Mouse (Mus musculus): ENCODE measurements around the gene Sema5b. TPM values are rescaled to one million over a fixed set of nuclear protein-coding genes. Genes with fewer than 3 reads are reported as not detected.

Sema5b gene
- polyA plus RNA-seq, 1 experiment from 2014 or later = 0.92 TPM

DNA sequence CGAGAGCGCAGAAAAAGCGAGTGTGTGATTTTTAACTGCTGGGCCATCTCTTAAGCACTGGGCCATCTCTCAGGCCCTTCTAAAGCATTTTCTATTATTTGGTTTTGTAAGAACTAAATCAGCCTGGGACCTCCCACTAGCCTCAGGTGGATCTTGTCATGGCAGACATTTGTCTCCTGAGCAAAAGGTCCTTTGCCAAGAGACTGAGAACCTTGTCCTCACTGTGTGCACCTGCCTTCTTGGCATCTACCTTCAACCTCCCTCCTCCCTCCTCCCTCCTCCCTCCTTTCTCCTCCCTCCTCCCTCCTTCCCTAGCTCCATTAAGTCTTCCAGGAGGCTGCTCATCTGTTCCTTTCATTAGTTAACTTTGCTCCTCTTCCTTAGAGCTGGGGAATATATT is 32.6 kb downstream of the Sema5b start:
- TF ChIP-seq CTCF (IDR thresholded peaks at IDR 0.05) = no peak
- no peak for TF ChIP-seq EP300 (IDR thresholded peaks at IDR 0.05)
- no peaks in the 10 kb centered on the region for H3K36me3 ChIP-seq (ENCODE audit: insufficient read depth, low read length)
- 90% methylated on average over 3 of the region's 3 CpGs for WGBS
- H3K27ac ChIP-seq (ENCODE audit: low read length) = no peak overlapping the region
- no peak overlapping the region for H3K4me3 ChIP-seq (ENCODE audit: low read depth, low read length)
- H3K4me1 ChIP-seq (ENCODE audit: insufficient read depth, low read depth, low read length) = no peaks in the 10 kb centered on the region
- H3K4me2 ChIP-seq (replicated peaks; ENCODE audit: low read depth, low read length) = no peak overlapping the region
- no peaks in the 10 kb centered on the region for H3K9me3 ChIP-seq (ENCODE audit: low read length)
- no peak for ATAC-seq
- no peak for DNase-seq (ENCODE audit: low spot score)
- no peak overlapping the region for H3K9ac ChIP-seq (replicated peaks; ENCODE audit: low read depth)
- no peaks in the 10 kb centered on the region for H3K27me3 ChIP-seq (replicated peaks; ENCODE audit: insufficient read depth, low read length)

DNA sequence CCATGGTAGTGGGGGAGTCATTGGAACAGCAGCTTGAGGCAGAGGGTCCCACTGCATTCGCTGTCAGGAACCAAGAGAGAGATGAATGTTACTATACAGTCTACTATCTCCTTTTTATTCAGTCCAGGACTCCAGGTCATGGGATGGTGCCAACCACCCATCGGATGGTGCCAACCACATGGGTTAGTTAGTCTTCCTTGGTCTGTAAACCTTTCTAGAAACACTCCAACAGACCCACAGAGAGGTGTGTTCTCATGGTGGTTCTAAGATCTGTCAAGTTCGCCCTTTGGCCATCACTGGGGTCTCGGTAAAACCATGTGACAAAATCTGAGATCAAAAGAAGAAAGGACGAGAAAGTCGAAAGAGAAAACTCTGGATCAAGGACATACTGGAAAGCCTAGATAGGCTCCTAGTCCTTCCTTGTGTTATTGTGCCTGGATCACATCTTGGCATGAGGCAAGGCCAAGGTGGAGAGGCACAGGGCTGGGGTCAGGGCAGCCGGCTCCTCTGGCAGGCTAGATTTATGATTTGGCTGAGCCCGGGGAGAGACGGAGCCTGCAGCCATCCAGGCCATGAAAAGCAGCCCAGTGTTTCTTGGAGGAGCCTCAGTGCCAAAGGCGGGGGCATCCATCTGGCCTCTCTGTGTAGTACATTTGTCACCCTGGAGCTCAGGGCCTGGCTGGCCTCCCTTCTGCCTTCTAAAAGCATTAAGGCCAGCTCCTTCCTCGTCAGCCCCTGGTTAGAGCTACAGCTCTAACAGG is 36.4 kb downstream of the Sema5b start:
- ATAC-seq (no peak), DNase-seq (ENCODE audit: low spot score) (no peak)
- Histone ChIP-seq H3K36me3 (ENCODE audit: insufficient read depth, low read length) (no peaks in the 10 kb centered on the region), H3K9me3 (ENCODE audit: low read length) (no peaks in the 10 kb centered on the region), H3K4me2 (replicated peaks; ENCODE audit: low read depth, low read length) (no peak overlapping the region), H3K27me3 (replicated peaks; ENCODE audit: insufficient read depth, low read length) (no peaks in the 10 kb centered on the region), H3K27ac (ENCODE audit: low read length) (no peak overlapping the region), H3K4me1 (ENCODE audit: insufficient read depth, low read depth, low read length) (no peaks in the 10 kb centered on the region), H3K9ac (replicated peaks; ENCODE audit: low read depth) (no peak overlapping the region), H3K4me3 (ENCODE audit: low read depth, low read length) (no peak overlapping the region)
- TF ChIP-seq CTCF (IDR thresholded peaks at IDR 0.05) = no peak
- WGBS = 82% methylated on average over 11 of the region's 11 CpGs

DNA sequence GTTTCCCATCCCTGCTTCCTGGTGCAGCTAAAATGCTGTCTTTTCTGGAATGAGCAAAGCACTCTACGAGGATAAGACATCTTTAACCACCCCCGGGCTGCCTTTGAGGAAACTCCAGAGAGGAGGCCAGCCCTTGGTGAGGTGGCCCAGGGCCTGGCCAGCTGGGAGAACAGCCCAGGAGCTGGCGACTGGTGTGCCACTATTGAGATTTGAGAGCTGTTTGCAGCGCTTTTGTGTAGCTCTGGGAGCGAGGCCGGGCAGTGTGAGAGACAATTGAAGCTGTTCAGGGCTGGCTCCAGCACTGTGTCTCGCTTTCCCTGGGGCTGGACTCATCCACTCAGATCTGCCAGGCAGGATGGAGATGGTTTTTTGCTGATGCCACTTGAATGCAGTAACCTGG is 40.4 kb downstream of the Sema5b start:
- no peaks in the 10 kb centered on the region for H3K4me1 ChIP-seq (ENCODE audit: insufficient read depth, low read depth, low read length)
- no peaks in the 10 kb centered on the region for H3K36me3 ChIP-seq (ENCODE audit: insufficient read depth, low read length)
- DNase-seq (ENCODE audit: low spot score) (no peak), ATAC-seq (no peak)
- no peak overlapping the region for H3K9ac ChIP-seq (replicated peaks; ENCODE audit: low read depth)
- WGBS = 66% methylated on average over 7 of the region's 7 CpGs
- H3K9me3 ChIP-seq (ENCODE audit: low read length) = no peaks in the 10 kb centered on the region
- no peak overlapping the region for H3K4me2 ChIP-seq (replicated peaks; ENCODE audit: low read depth, low read length)
- no peaks in the 10 kb centered on the region for H3K27me3 ChIP-seq (replicated peaks; ENCODE audit: insufficient read depth, low read length)
- H3K27ac ChIP-seq (ENCODE audit: low read length) = no peak overlapping the region
- H3K4me3 ChIP-seq (ENCODE audit: low read depth, low read length) = no peak overlapping the region
- TF ChIP-seq EP300 (IDR thresholded peaks at IDR 0.05) (no peak), CTCF (IDR thresholded peaks at IDR 0.05) (no peak)

DNA sequence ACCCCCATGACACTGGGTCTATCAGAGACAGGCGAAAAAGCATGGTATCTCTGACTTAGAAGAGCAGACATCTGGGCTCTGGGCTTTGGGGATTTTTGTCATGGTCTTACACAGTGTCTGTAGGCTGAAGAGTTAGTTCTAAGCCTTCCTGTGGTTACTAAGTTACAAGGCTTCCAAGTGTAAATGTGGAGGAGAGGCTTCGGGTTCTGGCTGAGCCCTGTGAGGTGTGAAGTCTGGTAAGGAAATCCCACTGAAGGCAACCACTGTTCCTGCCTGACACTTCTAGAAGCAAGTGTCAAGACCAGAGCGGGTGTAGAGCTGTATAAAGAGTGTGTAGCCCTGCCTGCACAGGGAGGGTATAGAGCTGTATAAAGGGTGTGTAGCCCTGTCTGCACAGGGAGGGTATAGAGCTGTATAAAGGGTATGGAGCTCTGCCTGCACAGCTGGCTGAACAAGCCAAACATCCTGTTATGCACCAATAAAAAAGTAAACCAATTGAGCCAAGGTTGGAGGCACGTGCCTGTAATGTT is 42.7 kb downstream of the Sema5b start:
- H3K36me3 ChIP-seq (ENCODE audit: insufficient read depth, low read length) = no peaks in the 10 kb centered on the region
- DNase-seq (ENCODE audit: low spot score) = no peak
- H3K4me2 ChIP-seq (replicated peaks; ENCODE audit: low read depth, low read length) = no peak overlapping the region
- ATAC-seq = no peak
- no peak overlapping the region for H3K9ac ChIP-seq (replicated peaks; ENCODE audit: low read depth)
- no peaks in the 10 kb centered on the region for H3K9me3 ChIP-seq (ENCODE audit: low read length)
- H3K4me3 ChIP-seq (ENCODE audit: low read depth, low read length) = no peak overlapping the region
- H3K27ac ChIP-seq (ENCODE audit: low read length) = no peak overlapping the region
- 58% methylated on average over 4 of the region's 4 CpGs for WGBS
- TF ChIP-seq CTCF (IDR thresholded peaks at IDR 0.05) = no peak
- TF ChIP-seq EP300 (IDR thresholded peaks at IDR 0.05) = no peak
- no peaks in the 10 kb centered on the region for H3K4me1 ChIP-seq (ENCODE audit: insufficient read depth, low read depth, low read length)
- no peaks in the 10 kb centered on the region for H3K27me3 ChIP-seq (replicated peaks; ENCODE audit: insufficient read depth, low read length)

DNA sequence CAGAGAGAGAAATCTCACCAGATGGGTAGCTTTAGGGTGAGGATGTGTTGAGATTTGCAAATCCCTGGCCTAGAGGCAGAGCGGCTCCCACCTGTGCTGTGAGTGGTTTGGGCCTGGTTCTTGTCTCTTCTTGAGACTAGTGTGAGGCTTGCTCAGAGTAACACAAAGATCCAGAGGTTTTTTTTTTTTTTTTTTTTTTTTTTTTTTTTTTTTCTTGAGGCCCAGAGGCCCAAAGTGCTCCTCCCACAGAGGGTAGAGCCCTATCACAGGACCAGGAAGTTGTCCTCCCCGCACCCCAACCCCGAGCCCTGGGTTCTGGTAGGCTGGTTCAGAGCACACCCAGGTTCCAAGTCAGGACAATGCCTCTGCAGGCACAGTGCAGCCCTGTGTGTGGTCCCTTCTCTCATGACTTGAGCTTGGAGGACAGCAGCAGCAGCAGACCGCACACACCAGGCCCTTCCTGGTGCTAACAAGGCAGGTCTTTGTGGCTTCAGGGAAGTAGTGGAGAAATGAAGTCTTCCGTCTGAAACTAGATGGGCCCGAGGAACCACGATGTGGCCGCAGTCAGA is 44.3 kb downstream of the Sema5b start:
- DNase-seq (ENCODE audit: low spot score) = no peak
- no peaks in the 10 kb centered on the region for H3K4me1 ChIP-seq (ENCODE audit: insufficient read depth, low read depth, low read length)
- H3K4me3 ChIP-seq (ENCODE audit: low read depth, low read length) = no peak overlapping the region
- no peak for TF ChIP-seq CTCF (IDR thresholded peaks at IDR 0.05)
- no peak for TF ChIP-seq EP300 (IDR thresholded peaks at IDR 0.05)
- WGBS = 79% methylated on average over 8 of the region's 8 CpGs
- no peaks in the 10 kb centered on the region for H3K9me3 ChIP-seq (ENCODE audit: low read length)
- no peak overlapping the region for H3K4me2 ChIP-seq (replicated peaks; ENCODE audit: low read depth, low read length)
- H3K36me3 ChIP-seq (ENCODE audit: insufficient read depth, low read length) = no peaks in the 10 kb centered on the region
- no peak overlapping the region for H3K27ac ChIP-seq (ENCODE audit: low read length)
- H3K27me3 ChIP-seq (replicated peaks; ENCODE audit: insufficient read depth, low read length) = no peaks in the 10 kb centered on the region
- no peak overlapping the region for H3K9ac ChIP-seq (replicated peaks; ENCODE audit: low read depth)
- ATAC-seq = no peak

DNA sequence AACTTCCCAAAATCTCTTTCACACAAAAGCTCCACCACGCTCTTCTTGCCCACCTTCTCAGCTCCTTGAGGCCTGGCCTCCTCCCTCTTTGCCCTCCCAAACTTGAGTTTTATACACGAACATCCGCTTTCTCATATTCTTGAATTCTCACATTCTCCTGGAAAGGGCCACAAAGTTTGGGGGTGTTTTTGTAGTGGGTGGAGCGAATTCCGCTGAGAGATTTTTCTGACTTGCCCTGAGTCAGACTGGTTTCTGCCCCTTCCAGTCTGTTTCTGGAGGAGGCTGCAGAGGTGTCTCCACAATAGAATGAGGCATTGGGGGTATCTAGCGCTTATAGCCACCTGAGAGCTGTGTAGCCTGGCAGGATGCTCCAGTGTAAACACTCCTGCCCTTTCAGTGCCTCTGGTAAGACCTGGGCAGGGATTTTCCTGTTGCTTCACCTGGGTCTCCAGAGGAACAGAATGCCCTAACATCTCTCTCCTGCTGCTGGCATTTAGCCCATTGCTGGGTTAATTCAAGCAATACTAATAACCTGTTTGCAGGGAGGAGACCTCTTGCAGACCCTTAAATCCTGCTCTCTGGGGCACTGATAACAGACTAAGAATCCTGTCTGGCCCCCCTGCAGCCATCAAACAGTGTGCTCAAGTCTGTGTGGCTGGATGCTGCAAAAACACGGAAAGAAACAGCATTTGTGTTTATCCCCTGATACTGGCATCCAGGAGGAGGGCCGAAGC is 46.3 kb downstream of the Sema5b start:
- H3K9me3 ChIP-seq (ENCODE audit: low read length) = no peaks in the 10 kb centered on the region
- ATAC-seq (no peak), DNase-seq (ENCODE audit: low spot score) (no peak)
- H3K9ac ChIP-seq (replicated peaks; ENCODE audit: low read depth) = no peak overlapping the region
- H3K27me3 ChIP-seq (replicated peaks; ENCODE audit: insufficient read depth, low read length) = no peaks in the 10 kb centered on the region
- H3K4me2 ChIP-seq (replicated peaks; ENCODE audit: low read depth, low read length) = no peak overlapping the region
- no peak for TF ChIP-seq CTCF (IDR thresholded peaks at IDR 0.05)
- no peak for TF ChIP-seq EP300 (IDR thresholded peaks at IDR 0.05)
- 62% methylated on average over 8 of the region's 8 CpGs for WGBS
- peaks cover 6% of the 10 kb centered on the region; the same call in 1 of the 2 replicates for H3K4me1 ChIP-seq (ENCODE audit: insufficient read depth, low read depth, low read length)
- no peaks in the 10 kb centered on the region for H3K36me3 ChIP-seq (ENCODE audit: insufficient read depth, low read length)
- H3K4me3 ChIP-seq (ENCODE audit: low read depth, low read length) = no peak overlapping the region
- H3K27ac ChIP-seq (ENCODE audit: low read length) = no peak overlapping the region
